Mouse (Mus musculus): ENCODE data around the gene Mrpl24. TPM values are rescaled to one million over a fixed set of nuclear protein-coding genes. Genes with fewer than 3 reads are reported as not detected.
"Not testable (repeated sequence)": the region's sequence is repeated elsewhere in the genome, so short reads cannot be mapped to it uniquely, and the experiment has no call there.

Gene Mrpl24
- polyA plus RNA-seq, 1 experiment from 2014 or later: 78.9 TPM

DNA sequence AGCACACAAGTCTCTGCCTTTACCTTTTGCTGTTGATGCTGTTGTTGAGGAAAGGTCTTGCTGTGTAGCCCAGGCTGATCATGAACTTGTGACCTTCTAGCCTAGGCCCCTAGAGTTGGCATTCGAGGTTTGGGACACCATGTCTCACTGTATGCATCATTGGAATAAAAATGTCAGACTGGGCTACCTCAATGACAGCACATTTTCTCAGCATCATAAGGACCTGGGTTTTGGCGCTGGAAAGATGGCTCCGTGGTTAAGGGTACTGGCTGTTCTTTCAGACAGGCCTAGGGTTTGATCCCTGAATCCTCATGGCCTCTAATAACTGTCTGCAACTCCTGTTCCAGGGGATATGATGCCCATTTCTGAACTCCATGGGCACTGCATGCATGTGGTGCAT, 19.5 kb upstream of the Mrpl24 start:
- Histone ChIP-seq H3K27ac (replicated peaks) (no peak overlapping the region), H3K36me3 (no peaks in the 10 kb centered on the region), H3K4me2 (replicated peaks) (no peak overlapping the region), H3K27me3 (no peaks in the 10 kb centered on the region), H3K4me1 (no peaks in the 10 kb centered on the region), H3K4me3 (replicated peaks) (no peak overlapping the region), H3K9ac (no peak overlapping the region), H3K9me3 (replicated peaks) (no peaks in the 10 kb centered on the region)
- ATAC-seq (ENCODE audit: insufficient number of reproducible peaks, low FRiP score, low TSS enrichment, low read depth): no peak
- 78% methylated on average over 3 of the region's 3 CpGs for WGBS

DNA sequence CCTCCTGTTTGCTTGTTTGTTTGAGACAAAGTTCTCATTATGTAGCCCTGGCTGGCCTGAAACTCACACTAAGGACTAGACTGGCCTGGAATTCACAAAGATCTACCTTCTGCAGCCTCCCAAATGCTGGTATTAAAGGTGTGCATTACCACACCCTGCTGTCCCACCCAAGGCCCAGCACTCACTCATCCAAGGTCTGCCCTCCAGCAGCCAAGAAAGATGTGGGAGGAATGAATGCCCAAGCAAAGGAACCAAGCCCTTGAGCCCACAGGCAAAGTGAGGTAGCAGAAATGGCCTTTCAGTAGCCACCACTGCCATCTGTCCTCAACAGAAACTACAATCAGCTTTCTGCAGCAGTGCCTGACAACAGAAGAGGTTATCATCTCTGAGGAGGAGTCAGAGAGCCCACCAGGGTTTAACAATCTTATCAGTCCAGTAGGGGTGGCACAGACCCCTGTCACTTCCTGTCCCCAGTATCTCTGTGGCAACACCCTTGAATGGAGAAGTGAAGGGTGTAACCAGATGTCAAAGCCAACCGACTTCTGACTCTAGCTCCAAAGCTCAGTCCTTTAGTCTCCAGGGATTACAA, 18.2 kb upstream of the Mrpl24 start:
- no peak for ATAC-seq (ENCODE audit: insufficient number of reproducible peaks, low FRiP score, low TSS enrichment, low read depth)
- H3K27me3 ChIP-seq: no peaks in the 10 kb centered on the region
- 48% methylated on average over 1 of the region's 1 CpGs for WGBS

GRCm38 (mm10) chr3:87901959-87902358, 17.3 kb upstream of the Mrpl24 start:
- WGBS: 89% methylated on average over 5 of the region's 6 CpGs
- ATAC-seq (ENCODE audit: insufficient number of reproducible peaks, low FRiP score, low TSS enrichment, low read depth): not testable (repeated sequence)

More for the DNA sequence above, 18.2 kb upstream of the Mrpl24 start:
- Histone ChIP-seq H3K9me3 (replicated peaks) (no peaks in the 10 kb centered on the region), H3K4me2 (replicated peaks) (no peak overlapping the region), H3K27ac (replicated peaks) (no peak overlapping the region), H3K36me3 (no peaks in the 10 kb centered on the region), H3K9ac (no peak overlapping the region), H3K4me3 (replicated peaks) (no peak overlapping the region), H3K4me1 (0 out of 2 replicates have a peak, but pooled peaks cover 2% of the 10 kb centered on the region)

DNA sequence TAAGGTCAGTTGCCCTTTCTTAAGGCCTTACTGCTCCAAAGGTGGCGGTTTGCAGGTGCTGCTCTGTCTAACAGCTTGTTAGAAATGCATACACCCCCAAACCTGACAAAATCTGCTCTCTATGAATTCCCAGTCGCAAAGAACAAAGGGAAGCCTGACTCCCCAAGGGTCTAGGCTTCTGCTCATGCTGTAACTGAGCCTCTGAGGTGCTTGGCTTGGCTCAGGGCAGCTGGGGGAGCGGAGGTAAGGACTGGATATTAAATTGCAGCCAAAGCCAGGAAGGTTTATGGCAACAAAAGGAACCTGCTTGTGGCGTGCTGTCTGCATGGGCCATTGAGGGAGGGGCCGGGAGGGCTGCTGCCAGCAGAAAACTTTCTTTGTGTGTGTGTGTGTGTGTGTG, 15.5 kb upstream of the Mrpl24 start:
- no peaks in the 10 kb centered on the region for H3K9me3 ChIP-seq (replicated peaks)
- no peak overlapping the region for H3K9ac ChIP-seq
- 41% methylated on average over 5 of the region's 5 CpGs for WGBS
- no peak for ATAC-seq (ENCODE audit: insufficient number of reproducible peaks, low FRiP score, low TSS enrichment, low read depth)
- H3K4me3 ChIP-seq (replicated peaks): no peak overlapping the region
- peaks cover 14% of the 10 kb centered on the region for H3K4me1 ChIP-seq
- no peak overlapping the region for H3K4me2 ChIP-seq (replicated peaks)
- H3K27ac ChIP-seq (replicated peaks): no peak overlapping the region
- no peaks in the 10 kb centered on the region for H3K36me3 ChIP-seq
- no peaks in the 10 kb centered on the region for H3K27me3 ChIP-seq

More at GRCm38 (mm10) chr3:87901959-87902358, 17.3 kb upstream of the Mrpl24 start:
- H3K4me3 ChIP-seq (replicated peaks); H3K4me2 ChIP-seq (replicated peaks); H3K27ac ChIP-seq (replicated peaks); H3K36me3 ChIP-seq; H3K27me3 ChIP-seq; H3K9ac ChIP-seq; H3K4me1 ChIP-seq; H3K9me3 ChIP-seq (replicated peaks): not testable (repeated sequence)

DNA sequence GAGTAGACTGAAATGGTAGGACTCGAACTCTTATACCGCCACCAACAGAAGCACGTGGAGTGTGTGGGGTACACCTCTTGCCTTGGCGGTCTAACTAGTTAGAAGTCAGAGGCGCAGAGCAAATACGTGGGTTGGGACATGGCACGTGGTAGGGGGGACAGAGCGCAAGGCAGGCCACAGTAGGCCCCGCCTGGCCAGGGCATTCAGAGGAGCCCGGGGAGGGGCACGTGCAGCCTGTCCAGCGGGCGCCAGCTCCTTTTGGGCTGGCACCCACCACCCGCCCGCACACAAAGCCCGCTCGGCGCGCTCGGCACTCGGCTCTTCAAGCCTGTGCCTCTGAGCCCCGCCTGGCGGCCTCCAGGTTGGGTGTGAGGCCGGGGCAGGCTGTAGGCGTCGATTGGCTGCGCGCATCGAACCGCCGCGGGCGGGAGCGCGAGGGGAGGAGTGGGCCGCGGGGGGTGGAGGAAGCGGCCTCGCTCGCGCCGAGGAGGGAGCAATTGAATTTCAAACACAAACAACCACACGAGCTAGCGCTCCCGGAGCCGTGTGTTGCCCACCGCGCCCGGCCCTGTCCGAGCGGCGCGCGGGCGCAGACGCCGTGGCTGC, 13.3 kb upstream of the Mrpl24 start, which contains the start of gene Hdgf:
Gene Hdgf (plus strand): TSS at position 442 of the 606 bp plus-strand sequence.
- no peaks in the 10 kb centered on the region for H3K27me3 ChIP-seq
- H3K9ac ChIP-seq: peak within 1 kb of the TSS; percentile 96
- peak; percentile 93 for ATAC-seq (ENCODE audit: insufficient number of reproducible peaks, low FRiP score, low TSS enrichment, low read depth)
- peak within 1 kb of the TSS; percentile 98 for H3K27ac ChIP-seq (replicated peaks)
- no peaks in the 10 kb centered on the region for H3K36me3 ChIP-seq
- peak within 1 kb of the TSS; percentile 64 for H3K4me2 ChIP-seq (replicated peaks)
- under 1% methylated on average over 43 of the region's 57 CpGs for WGBS
- H3K9me3 ChIP-seq (replicated peaks): no peaks in the 10 kb centered on the region
- peaks cover 36% of the 10 kb centered on the region for H3K4me1 ChIP-seq
- H3K4me3 ChIP-seq (replicated peaks): peak within 1 kb of the TSS; percentile 91

DNA sequence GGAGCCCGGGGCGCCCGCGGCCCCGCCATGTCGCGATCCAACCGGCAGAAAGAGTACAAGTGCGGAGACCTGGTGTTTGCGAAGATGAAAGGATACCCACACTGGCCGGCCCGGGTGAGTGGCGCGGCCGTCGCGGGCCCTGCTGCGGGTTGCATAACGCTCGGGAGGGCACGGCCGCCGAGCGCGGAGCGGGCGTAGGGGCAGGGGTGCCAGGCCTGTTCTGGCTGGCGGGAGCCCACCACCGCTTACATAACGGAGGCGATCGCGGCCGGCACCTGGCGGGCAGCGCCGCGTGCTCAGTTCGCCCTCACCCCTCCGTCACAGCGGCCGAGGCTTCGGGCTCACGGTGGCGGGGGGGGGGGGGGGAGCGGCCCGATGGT, 12.7 kb upstream of the Mrpl24 start:
- Histone ChIP-seq H3K4me1 (peaks cover 41% of the 10 kb centered on the region), H3K9me3 (replicated peaks) (no peaks in the 10 kb centered on the region), H3K9ac (peak overlapping the region; percentile 96), H3K27ac (replicated peaks) (peak overlapping the region; percentile 98), H3K27me3 (no peaks in the 10 kb centered on the region), H3K4me2 (replicated peaks) (peak overlapping the region; percentile 64), H3K36me3 (no peaks in the 10 kb centered on the region), H3K4me3 (replicated peaks) (peak overlapping the region; percentile 91)
- under 1% methylated on average over 46 of the region's 47 CpGs for WGBS
- peak; percentile 13; the same call in 1 of the 2 replicates for ATAC-seq (ENCODE audit: insufficient number of reproducible peaks, low FRiP score, low TSS enrichment, low read depth)

DNA sequence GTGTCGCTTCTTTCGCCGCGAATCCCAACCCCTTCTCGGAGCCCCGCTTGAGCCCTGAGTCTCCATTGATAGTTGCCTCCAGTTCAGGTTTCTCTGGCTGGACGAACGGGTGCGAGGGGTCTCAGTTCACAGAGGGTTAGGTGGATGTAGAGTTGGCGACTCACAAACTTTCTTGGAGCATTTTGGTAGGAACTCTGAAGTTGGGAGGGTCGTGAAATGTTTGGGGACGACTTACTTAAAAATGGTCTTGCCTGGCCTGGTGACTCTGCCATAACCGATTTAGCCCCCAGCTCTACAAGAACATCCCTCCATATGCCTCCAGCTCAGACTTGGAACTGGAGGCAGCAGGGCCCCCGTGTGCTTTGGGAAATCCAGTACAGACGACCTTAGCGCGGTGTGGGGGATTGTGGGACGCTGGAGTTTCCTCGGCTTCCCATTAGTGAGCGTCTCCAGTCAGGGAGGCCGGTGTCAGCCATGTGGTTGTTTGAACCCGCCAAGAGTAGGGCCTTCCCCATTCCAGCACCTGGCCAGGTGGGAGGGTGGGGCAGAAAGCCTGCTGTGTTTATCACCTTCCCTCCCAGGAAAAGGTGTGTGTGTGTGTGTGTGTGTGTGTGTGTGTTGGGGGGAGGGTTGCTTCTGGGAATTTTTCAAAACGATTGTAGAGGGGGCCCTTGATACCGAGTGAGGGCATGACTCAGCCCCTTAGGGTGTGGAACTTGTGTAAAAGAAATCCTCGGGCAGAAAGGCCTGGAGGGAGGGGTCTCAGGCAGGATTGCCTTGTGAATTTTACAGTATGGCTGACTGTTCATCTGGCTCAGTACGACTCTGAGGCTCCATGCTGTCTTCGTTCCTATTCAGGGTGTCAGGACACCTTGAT, 12.1 kb upstream of the Mrpl24 start:
- H3K9ac ChIP-seq: peak overlapping the region; percentile 96
- H3K4me3 ChIP-seq (replicated peaks): peak overlapping the region; percentile 91
- H3K4me1 ChIP-seq: peaks cover 44% of the 10 kb centered on the region
- peak overlapping the region; percentile 98 for H3K27ac ChIP-seq (replicated peaks)
- H3K9me3 ChIP-seq (replicated peaks): no peaks in the 10 kb centered on the region
- ATAC-seq (ENCODE audit: insufficient number of reproducible peaks, low FRiP score, low TSS enrichment, low read depth): no peak
- under 1% methylated on average over 27 of the region's 27 CpGs for WGBS
- no peaks in the 10 kb centered on the region for H3K36me3 ChIP-seq
- H3K4me2 ChIP-seq (replicated peaks): peak overlapping the region; percentile 64
- H3K27me3 ChIP-seq: no peaks in the 10 kb centered on the region

GRCm38 (mm10) chr3:87907906-87908305, 11.4 kb upstream of the Mrpl24 start:
- H3K9me3 ChIP-seq (replicated peaks): no peaks in the 10 kb centered on the region
- no peak for ATAC-seq (ENCODE audit: insufficient number of reproducible peaks, low FRiP score, low TSS enrichment, low read depth)
- H3K27ac ChIP-seq (replicated peaks): peak overlapping the region; percentile 98
- H3K9ac ChIP-seq: peak overlapping the region; percentile 96
- 0% methylated on average over 1 of the region's 1 CpGs for WGBS
- no peaks in the 10 kb centered on the region for H3K27me3 ChIP-seq
- H3K4me1 ChIP-seq: peaks cover 44% of the 10 kb centered on the region
- H3K4me3 ChIP-seq (replicated peaks): peak overlapping the region; percentile 91
- peak overlapping the region; percentile 64 for H3K4me2 ChIP-seq (replicated peaks)
- 0 out of 2 replicates have a peak, but pooled peaks cover under 1% of the 10 kb centered on the region for H3K36me3 ChIP-seq

DNA sequence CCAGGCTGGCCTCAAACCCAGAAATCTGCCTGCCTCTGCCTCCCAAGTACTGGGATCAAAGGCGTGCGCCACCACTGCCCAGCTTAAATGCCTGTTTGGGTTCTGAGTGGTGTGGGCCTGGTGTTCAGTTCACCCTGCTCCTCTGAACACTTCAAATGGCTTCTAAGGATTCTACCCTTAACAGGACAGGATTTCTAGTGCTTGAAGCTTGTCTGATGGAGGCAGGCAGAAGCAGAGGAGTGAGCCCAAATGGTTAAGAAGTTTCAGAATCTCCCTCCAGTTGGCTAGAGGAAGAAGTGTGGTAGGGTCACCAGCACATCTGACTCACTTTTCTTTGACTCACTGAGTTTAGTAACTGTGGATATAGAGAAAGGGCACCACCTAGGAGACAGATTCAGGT, 9.9 kb upstream of the Mrpl24 start:
- H3K27ac ChIP-seq (replicated peaks): peak overlapping the region; percentile 98
- 0 out of 2 replicates have a peak overlapping the region, but pooled peaks have one; percentile 32 for H3K4me3 ChIP-seq (replicated peaks)
- ATAC-seq (ENCODE audit: insufficient number of reproducible peaks, low FRiP score, low TSS enrichment, low read depth): no peak
- 90% methylated on average over 2 of the region's 2 CpGs for WGBS
- peak overlapping the region; percentile 51 for H3K4me2 ChIP-seq (replicated peaks)
- no peaks in the 10 kb centered on the region for H3K27me3 ChIP-seq
- no peak overlapping the region for H3K9ac ChIP-seq
- H3K4me1 ChIP-seq: peaks cover 44% of the 10 kb centered on the region
- H3K9me3 ChIP-seq (replicated peaks): no peaks in the 10 kb centered on the region
- H3K36me3 ChIP-seq: peaks cover 15% of the 10 kb centered on the region

DNA sequence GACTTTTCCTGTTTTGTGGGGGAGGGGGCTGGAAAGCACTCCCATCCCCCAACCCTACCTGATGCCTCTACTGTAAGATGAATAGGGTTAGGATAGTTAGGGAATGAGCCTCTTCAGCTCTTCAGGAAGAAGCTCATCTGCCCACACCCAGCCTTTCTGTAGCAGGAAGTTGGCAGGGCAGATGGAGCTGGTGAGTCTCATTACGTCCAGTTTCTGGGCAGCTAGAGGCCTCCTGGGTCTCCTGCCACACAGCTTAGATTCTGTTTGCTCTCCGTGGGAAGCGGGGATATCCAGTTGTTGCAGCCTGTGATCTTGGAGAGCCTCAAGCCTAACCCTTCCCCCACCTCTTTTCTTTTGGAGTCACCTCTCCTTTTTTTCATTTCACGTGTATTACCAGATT, 9.4 kb upstream of the Mrpl24 start:
- peaks cover 44% of the 10 kb centered on the region for H3K4me1 ChIP-seq
- H3K27me3 ChIP-seq: no peaks in the 10 kb centered on the region
- no peak for ATAC-seq (ENCODE audit: insufficient number of reproducible peaks, low FRiP score, low TSS enrichment, low read depth)
- peak overlapping the region; percentile 98 for H3K27ac ChIP-seq (replicated peaks)
- H3K9ac ChIP-seq: no peak overlapping the region
- peak overlapping the region; percentile 51 for H3K4me2 ChIP-seq (replicated peaks)
- H3K4me3 ChIP-seq (replicated peaks): peak overlapping the region; percentile 32
- peaks cover 20% of the 10 kb centered on the region for H3K36me3 ChIP-seq
- WGBS: 14% methylated on average over 4 of the region's 4 CpGs
- no peaks in the 10 kb centered on the region for H3K9me3 ChIP-seq (replicated peaks)

DNA sequence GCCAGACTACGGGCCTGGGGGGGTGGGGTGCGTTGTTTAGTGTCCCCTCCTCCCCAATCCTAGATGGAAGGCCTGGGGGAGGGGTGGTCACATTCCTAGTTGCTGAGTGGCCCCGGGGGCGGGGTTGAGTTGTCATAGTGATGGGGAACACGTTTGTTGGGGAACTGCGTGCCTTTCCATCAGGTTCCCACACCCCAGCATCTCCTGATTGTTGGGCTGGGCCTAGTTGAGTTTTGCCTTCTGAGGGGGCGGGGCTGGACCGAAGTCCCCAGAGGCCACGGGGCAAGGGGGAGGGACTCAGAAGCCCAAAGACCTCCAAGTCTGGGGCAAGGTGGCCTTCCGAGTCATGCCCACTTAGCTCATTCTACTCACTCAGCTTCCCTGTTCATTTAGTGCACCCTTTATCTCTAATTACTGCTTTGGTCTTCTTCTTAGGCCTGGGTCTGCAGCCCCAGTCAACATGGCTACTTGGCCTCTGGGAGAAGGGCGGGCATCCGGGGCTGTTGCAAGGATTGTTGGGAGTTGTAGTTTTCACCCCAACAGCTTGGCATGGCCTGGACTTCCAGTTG, 8.6 kb upstream of the Mrpl24 start:
- Histone ChIP-seq H3K4me1 (peaks cover 43% of the 10 kb centered on the region), H3K27ac (replicated peaks) (peak overlapping the region; percentile 98), H3K27me3 (no peaks in the 10 kb centered on the region), H3K4me2 (replicated peaks) (peak overlapping the region; percentile 51), H3K9me3 (replicated peaks) (no peaks in the 10 kb centered on the region), H3K4me3 (replicated peaks) (peak overlapping the region; percentile 32), H3K36me3 (peaks cover 25% of the 10 kb centered on the region), H3K9ac (no peak overlapping the region)
- WGBS: 11% methylated on average over 12 of the region's 12 CpGs
- peak; percentile 2; the same call in 1 of the 2 replicates for ATAC-seq (ENCODE audit: insufficient number of reproducible peaks, low FRiP score, low TSS enrichment, low read depth)

All from embryonic facial prominence, embryonic 15.5 days (tissue).